Mouse (Mus musculus) urinary bladder, adult 18-20 months (tissue): ENCODE measurements around the gene Tekt1.
A peak's percentile ranks its signal among the peaks of the same experiment; 100 is the strongest.

Experiments used
- DNase-seq, 2 experiments: peaks; one replicate each; pipeline ENCODE4 v3.0.0; 2022; ENCODE audit warnings: low spot score in 2 of 2, mixed read lengths in 2 of 2

The Tekt1 gene

GRCm38 (mm10) chr11:72342549-72343237, 19.5 kb downstream of the Tekt1 start:
- peak; percentile 25 to 31 for DNase-seq

- no peak for DNase-seq
These were observed 22.5 kb downstream of the Tekt1 start for GRCm38 (mm10) chr11:72339716-72340115.

- no peak for DNase-seq
These were observed 23.8 kb downstream of the Tekt1 start for GRCm38 (mm10) chr11:72338437-72338871.

- no peak for DNase-seq
These were observed 25.5 kb downstream of the Tekt1 start for GRCm38 (mm10) chr11:72336726-72337125.

- no peak for DNase-seq
These were observed 27.6 kb downstream of the Tekt1 start for GRCm38 (mm10) chr11:72334653-72335052.

- DNase-seq: no peak
These were observed 29.1 kb downstream of the Tekt1 start for GRCm38 (mm10) chr11:72332951-72333667.

- no peak for DNase-seq
These were observed 36.5 kb downstream of the Tekt1 start for GRCm38 (mm10) chr11:72325701-72326100.

- DNase-seq: no peak
These were observed 37.8 kb downstream of the Tekt1 start for GRCm38 (mm10) chr11:72324431-72324830.

- no peak for DNase-seq
These were observed 44.2 kb downstream of the Tekt1 start for GRCm38 (mm10) chr11:72318026-72318425.

- DNase-seq: no peak
These were observed 47.9 kb downstream of the Tekt1 start, which contains the start of gene Fbxo39 for GRCm38 (mm10) chr11:72314151-72314895. Gene Fbxo39 (plus strand): TSS chr11:72314444.

GRCm38 (mm10) chr11:72311355-72312001, 50.8 kb downstream of the Tekt1 start:
- no peak for DNase-seq

GRCm38 (mm10) chr11:72310491-72310890, 51.8 kb downstream of the Tekt1 start:
- no peak for DNase-seq

GRCm38 (mm10) chr11:72308982-72309381, 53.3 kb downstream of the Tekt1 start:
- DNase-seq: no peak

GRCm38 (mm10) chr11:72307461-72307860, 54.8 kb downstream of the Tekt1 start:
- DNase-seq: no peak

- no peak for DNase-seq
These were observed 60.0 kb downstream of the Tekt1 start for GRCm38 (mm10) chr11:72302230-72302629.

GRCm38 (mm10) chr11:72301334-72301733, 60.9 kb downstream of the Tekt1 start, which contains the start of gene Xaf1:
Gene Xaf1 (plus strand): TSS chr11:72301629.
- peak; percentile 43 to 74 for DNase-seq
